Comparison of ENCODE assay signal across 9 mouse cellular contexts in the genomic region with DNA sequence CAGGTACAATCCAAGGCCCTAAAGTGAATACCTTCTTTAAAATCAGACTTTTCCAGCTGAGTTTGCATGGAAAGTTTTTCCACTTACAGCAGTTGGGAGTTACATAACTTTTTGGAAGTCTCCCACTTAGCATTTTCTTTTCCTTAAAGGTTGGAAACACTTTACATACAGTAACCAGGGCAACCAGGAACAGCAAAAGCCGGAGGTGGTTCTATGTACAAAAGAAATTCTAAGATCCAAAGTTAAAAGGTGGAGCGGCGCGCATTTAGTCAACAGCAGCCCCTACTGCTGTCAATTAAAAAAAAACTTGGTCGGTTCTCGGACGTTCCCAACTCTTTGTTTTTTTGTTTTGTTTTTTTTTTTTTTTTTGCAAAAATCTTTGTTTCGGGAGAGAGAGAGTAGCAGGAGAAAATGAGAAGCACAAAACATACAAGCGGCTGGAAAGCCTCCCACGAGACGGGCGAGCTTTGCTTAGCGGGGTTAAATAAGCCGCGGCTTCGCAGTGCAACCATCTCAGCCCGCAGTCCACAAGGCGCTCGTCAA. TPM values are rescaled to one million over a fixed set of nuclear protein-coding genes. Genes with fewer than 3 reads are reported as not detected.
DNase-seq lines count a peak whose midpoint lies in the region; ATAC-seq and TF ChIP-seq lines count a peak whose summit lies in the region.
"Had no signal": no experiment of that assay in that cellular context is flagged by ENCODE, and none has a peak within 500 bp of the region (broad histone marks: within the 10 kb centered on the region; RNA-seq: fewer than 3 reads in every experiment).

No protein-coding gene starts in this region.

- H3K4me1 ChIP-seq in heart, embryonic 15.5 days (replicated peaks) = peaks cover 10% of the 10 kb centered on the region
- H3K4me1 ChIP-seq in G1E (ENCODE audit: insufficient read depth, low read depth, low read length) = peaks cover 41% of the 10 kb centered on the region
- H3K4me1 ChIP-seq in embryonic fibroblast, embryonic 13.5 days (ENCODE audit: control insufficient read depth, insufficient read depth, low read length) = peaks cover 4% of the 10 kb centered on the region
- H3K4me1 ChIP-seq in midbrain, embryonic 14.5 days (ENCODE audit: control insufficient read depth, insufficient read depth, low read length) = peaks cover 8% of the 10 kb centered on the region

- intact Hi-C loops in heart, postnatal 14 days (cut with DNase I) = no loop called here

- H3K27ac ChIP-seq in heart, embryonic 15.5 days = peak overlapping the region; percentile 83
- peak overlapping the region; percentile 13; the same call in 1 of the 2 replicates for H3K27ac ChIP-seq in embryonic fibroblast, embryonic 13.5 days (ENCODE audit: insufficient read depth, low read length)
- peak overlapping the region; percentile 91 for H3K27ac ChIP-seq in midbrain, embryonic 14.5 days (replicated peaks; ENCODE audit: low read depth, low read length)

- no peak for ATAC-seq in heart, embryonic 15.5 days (replicated peaks; ENCODE audit: insufficient number of reproducible peaks, insufficient read depth, low FRiP score, low read depth)
- ATAC-seq in G1E (ENCODE audit: extremely low read depth, insufficient number of reproducible peaks, low FRiP score, poor library complexity, severe bottlenecking) = no peak
- no peak for ATAC-seq in midbrain, embryonic 14.5 days (ENCODE audit: low FRiP score, low TSS enrichment)

- no peaks in the 10 kb centered on the region for H3K9me3 ChIP-seq in heart, embryonic 15.5 days (replicated peaks)
- no peaks in the 10 kb centered on the region for H3K9me3 ChIP-seq in G1E (replicated peaks)
- H3K9me3 ChIP-seq in midbrain, embryonic 14.5 days (ENCODE audit: control insufficient read depth, low read length) = no peaks in the 10 kb centered on the region

- no peak for TF ChIP-seq POLR2A in embryonic fibroblast, embryonic 13.5 days (IDR thresholded peaks at IDR 0.05; ENCODE audit: low read depth, low read length)

- H3K4me3 ChIP-seq in heart, embryonic 15.5 days = peak overlapping the region; percentile 77
- peak overlapping the region; percentile 83 for H3K4me3 ChIP-seq in G1E (ENCODE audit: low read depth, low read length)
- H3K4me3 ChIP-seq in embryonic fibroblast, embryonic 13.5 days (ENCODE audit: insufficient read depth, low read length) = peak overlapping the region; percentile 81
- H3K4me3 ChIP-seq in midbrain, embryonic 14.5 days (replicated peaks; ENCODE audit: low read depth, low read length) = peak overlapping the region; percentile 68

- H3K4me2 ChIP-seq in heart, embryonic 15.5 days = peak overlapping the region; percentile 74
- peak overlapping the region; percentile 76 for H3K4me2 ChIP-seq in midbrain, embryonic 14.5 days (ENCODE audit: low read length)

- DNase-seq in heart, postnatal 14 days = no peak
- no peak for DNase-seq in G1E (ENCODE audit: low spot score)
- peak; percentile 26 for DNase-seq in kidney, postnatal 14 days
- DNase-seq in midbrain, embryonic 14.5 days = peak; percentile 39
- DNase-seq in layer of hippocampus, adult 9-11 months = no peak
- no peak for DNase-seq in spleen, postnatal 4 days (ENCODE audit: low spot score in 2 of 2)

- H3K9ac ChIP-seq in heart, embryonic 15.5 days = peak overlapping the region; percentile 89
- H3K9ac ChIP-seq in midbrain, embryonic 14.5 days (replicated peaks; ENCODE audit: low read length) = peak overlapping the region; percentile 85

- no peaks in the 10 kb centered on the region for H3K27me3 ChIP-seq in heart, embryonic 15.5 days
- peaks cover 10% of the 10 kb centered on the region; the same call in 1 of the 2 replicates for H3K27me3 ChIP-seq in G1E (ENCODE audit: insufficient read depth, low read length)
- H3K27me3 ChIP-seq in midbrain, embryonic 14.5 days (ENCODE audit: control insufficient read depth, insufficient read depth, low read length) = no peaks in the 10 kb centered on the region

- peaks cover 16% of the 10 kb centered on the region for H3K36me3 ChIP-seq in heart, embryonic 15.5 days
- H3K36me3 ChIP-seq in G1E (replicated peaks) = peaks cover 38% of the 10 kb centered on the region
- H3K36me3 ChIP-seq in midbrain, embryonic 14.5 days (ENCODE audit: control insufficient read depth, insufficient read depth, low read length) = peaks cover 21% of the 10 kb centered on the region

- under 1% methylated on average over 19 of the region's 19 CpGs for WGBS in heart, embryonic 15.5 days
- WGBS in midbrain, embryonic 14.5 days = under 1% methylated on average over 19 of the region's 19 CpGs

- TF ChIP-seq CTCF in G1E (IDR thresholded peaks at IDR 0.05; ENCODE audit: low read depth, low read length) = no peak
- TF ChIP-seq CTCF in embryonic fibroblast, embryonic 13.5 days (IDR thresholded peaks at IDR 0.05; ENCODE audit: borderline replicate concordance, insufficient read depth, low read length) = no peak

RNA-seq across cellular contexts. Expression of a gene that starts 0.6 kb away (rescaled TPM):
- 71.0 and 75.3 TPM in 2 replicates for polyA plus RNA-seq in heart, embryonic 15.5 days (2015; fragmentation: Nextera tagmentation; extraction: Ambion mirVana)
- total RNA-seq in heart, postnatal 14 days (2021) = 10 to 100 TPM; 40.5 to 42.8 TPM
- 148 and 150 TPM in 2 replicates for total RNA-seq in G1E (2014; fragmentation: Nextera tagmentation)
- total RNA-seq in G1E (2017) = 218 and 244 TPM in 2 replicates
- polyA plus RNA-seq in G1E (2012) = 22.6 and 29.8 TPM in 2 replicates
- polyA plus RNA-seq in embryonic fibroblast, embryonic 13.5 days (2011; ENCODE audit: insufficient read length, low read depth, missing spikeins) = 60.7 and 69.2 TPM in 2 replicates
- polyA plus RNA-seq in midbrain, embryonic 14.5 days (2014; fragmentation: Nextera tagmentation; extraction: Ambion mirVana) = 108 and 121 TPM in 2 replicates

RNA-seq across cellular contexts. Expression of a gene that starts 23.0 kb away (rescaled TPM):
- not detected in 2 replicates for polyA plus RNA-seq in heart, embryonic 15.5 days (2015; fragmentation: Nextera tagmentation; extraction: Ambion mirVana)
- not detected for total RNA-seq in heart, postnatal 14 days (2021)
- total RNA-seq in G1E (2014; fragmentation: Nextera tagmentation) = 3.8 TPM in 1 of 2 replicates, not detected in the other
- 0.52 and 1.1 TPM in 2 replicates for total RNA-seq in G1E (2017)
- polyA plus RNA-seq in G1E (2012) = 0.33 TPM in 1 of 2 replicates, not detected in the other
- polyA plus RNA-seq in embryonic fibroblast, embryonic 13.5 days (2011; ENCODE audit: insufficient read length, low read depth, missing spikeins) = not detected in 2 replicates
- polyA plus RNA-seq in midbrain, embryonic 14.5 days (2014; fragmentation: Nextera tagmentation; extraction: Ambion mirVana) = not detected in 2 replicates
- polyA plus RNA-seq: brain, embryonic 14.5 days had no signal

RNA-seq across cellular contexts. Expression of a gene that starts 27.7 kb away (rescaled TPM):
- 33.4 and 35.6 TPM in 2 replicates for polyA plus RNA-seq in heart, embryonic 15.5 days (2015; fragmentation: Nextera tagmentation; extraction: Ambion mirVana)
- 10 to 100 TPM; 11.2 to 12.9 TPM for total RNA-seq in heart, postnatal 14 days (2021)
- total RNA-seq in G1E (2014; fragmentation: Nextera tagmentation) (163 and 180 TPM in 2 replicates), G1E (2017) (104 and 106 TPM in 2 replicates)
- polyA plus RNA-seq in G1E (2012) = 36.6 and 41.3 TPM in 2 replicates
- polyA plus RNA-seq in embryonic fibroblast, embryonic 13.5 days (2011; ENCODE audit: insufficient read length, low read depth, missing spikeins) = 34.5 and 35.3 TPM in 2 replicates
- polyA plus RNA-seq in midbrain, embryonic 14.5 days (2014; fragmentation: Nextera tagmentation; extraction: Ambion mirVana) = 35.0 and 42.9 TPM in 2 replicates

RNA-seq across cellular contexts. Expression of a gene that starts 27.8 kb away (rescaled TPM):
- polyA plus RNA-seq in heart, embryonic 15.5 days (2015; fragmentation: Nextera tagmentation; extraction: Ambion mirVana) = 221 and 261 TPM in 2 replicates
- total RNA-seq in heart, postnatal 14 days (2021) = 100 to 1,000 TPM; 140 to 162 TPM
- 62.5 and 68.0 TPM in 2 replicates for total RNA-seq in G1E (2014; fragmentation: Nextera tagmentation)
- 149 and 153 TPM in 2 replicates for total RNA-seq in G1E (2017)
- 4.6 and 7.3 TPM in 2 replicates for polyA plus RNA-seq in G1E (2012)
- 175 and 177 TPM in 2 replicates for polyA plus RNA-seq in embryonic fibroblast, embryonic 13.5 days (2011; ENCODE audit: insufficient read length, low read depth, missing spikeins)
- polyA plus RNA-seq in midbrain, embryonic 14.5 days (2014; fragmentation: Nextera tagmentation; extraction: Ambion mirVana) = 228 and 258 TPM in 2 replicates

RNA-seq across cellular contexts. Expression of a gene that starts 42.6 kb away (rescaled TPM):
- polyA plus RNA-seq in heart, embryonic 15.5 days (2015; fragmentation: Nextera tagmentation; extraction: Ambion mirVana) = not detected in 2 replicates
- not detected for total RNA-seq in heart, postnatal 14 days (2021)
- total RNA-seq in G1E (2014; fragmentation: Nextera tagmentation) (not detected in 2 replicates), G1E (2017) (0.17 and 0.66 TPM in 2 replicates)
- not detected in 2 replicates for polyA plus RNA-seq in G1E (2012)
- polyA plus RNA-seq in embryonic fibroblast, embryonic 13.5 days (2011; ENCODE audit: insufficient read length, low read depth, missing spikeins) = not detected in 2 replicates
- not detected in 2 replicates for polyA plus RNA-seq in midbrain, embryonic 14.5 days (2014; fragmentation: Nextera tagmentation; extraction: Ambion mirVana)
- polyA plus RNA-seq: brain, embryonic 14.5 days had no signal

Comparison
In these comparisons a context has a peak if more than half of its experiments do, and no peak if none do; other contexts are left out.
1. H3K27ac ChIP-seq: peak in every context shown above with its lines; median percentile 91 in midbrain, embryonic 14.5 days; 83 in heart, embryonic 15.5 days; 13 in embryonic fibroblast, embryonic 13.5 days.
2. DNase-seq: peak in kidney, postnatal 14 days (single experiment) and midbrain, embryonic 14.5 days (single experiment); none in heart, postnatal 14 days (0 of 2), G1E (single experiment), layer of hippocampus, adult 9-11 months (single experiment) and spleen, postnatal 4 days (0 of 2).
3. Peak in every context shown above with its lines, with median percentiles within 50 percentile points of each other: H3K4me3 ChIP-seq.